Mouse (Mus musculus): ENCODE data around the gene Spindoc. TPM values are rescaled to one million over a fixed set of nuclear protein-coding genes. Genes with fewer than 3 reads are reported as not detected.

Spindoc gene
- total and polyA plus RNA-seq, 2 experiments from 2014 or later, result 19.8 to 35.2 TPM

- WGBS, result 75% methylated on average over 8 of the region's 8 CpGs
- no peak overlapping the region for H3K4me2 ChIP-seq (ENCODE audit: low read depth, low read length, poor library complexity, severe bottlenecking)
- no peak overlapping the region for H3K27ac ChIP-seq (ENCODE audit: low read depth, low read length)
- no peak overlapping the region for H3K9ac ChIP-seq (replicated peaks; ENCODE audit: low read length, poor library complexity, severe bottlenecking)
- no peak for TF ChIP-seq CTCF (IDR thresholded peaks at IDR 0.05)
- H3K4me1 ChIP-seq (ENCODE audit: insufficient read depth, low read length), result peaks cover 2% of the 10 kb centered on the region; the same call in 1 of the 2 replicates
- H3K27me3 ChIP-seq (ENCODE audit: insufficient read depth, low read length), result no peaks in the 10 kb centered on the region
- H3K4me3 ChIP-seq (ENCODE audit: low read depth, low read length), result no peak overlapping the region
- no peak for ATAC-seq (ENCODE audit: low FRiP score)
- no peaks in the 10 kb centered on the region for H3K9me3 ChIP-seq (ENCODE audit: low read length)
- peak; percentile 55 for DNase-seq (ENCODE audit: low spot score)
- no peaks in the 10 kb centered on the region for H3K36me3 ChIP-seq (ENCODE audit: insufficient read depth, low read length)
Observed at GRCm38 (mm10) chr19:7314976-7315586, 67.7 kb downstream of the Spindoc start.

GRCm38 (mm10) chr19:7313660-7314059 lies 69.1 kb downstream of the Spindoc start:
- peaks cover 2% of the 10 kb centered on the region; the same call in 1 of the 2 replicates for H3K4me1 ChIP-seq (ENCODE audit: insufficient read depth, low read length)
- DNase-seq (ENCODE audit: low spot score) (no peak), ATAC-seq (ENCODE audit: low FRiP score) (no peak)
- H3K9me3 ChIP-seq (ENCODE audit: low read length), result no peaks in the 10 kb centered on the region
- H3K27me3 ChIP-seq (ENCODE audit: insufficient read depth, low read length), result no peaks in the 10 kb centered on the region
- no peak overlapping the region for H3K4me3 ChIP-seq (ENCODE audit: low read depth, low read length)
- no peak overlapping the region for H3K9ac ChIP-seq (replicated peaks; ENCODE audit: low read length, poor library complexity, severe bottlenecking)
- no peaks in the 10 kb centered on the region for H3K36me3 ChIP-seq (ENCODE audit: insufficient read depth, low read length)
- no peak overlapping the region for H3K4me2 ChIP-seq (ENCODE audit: low read depth, low read length, poor library complexity, severe bottlenecking)
- no peak overlapping the region for H3K27ac ChIP-seq (ENCODE audit: low read depth, low read length)
- WGBS, result 95% methylated on average over 2 of the region's 2 CpGs
- TF ChIP-seq CTCF (IDR thresholded peaks at IDR 0.05), result no peak

GRCm38 (mm10) chr19:7311306-7311705 lies 71.5 kb downstream of the Spindoc start:
- Histone ChIP-seq H3K36me3 (ENCODE audit: insufficient read depth, low read length) (no peaks in the 10 kb centered on the region), H3K27ac (ENCODE audit: low read depth, low read length) (peak overlapping the region; percentile 38; the same call in 1 of the 2 replicates), H3K9ac (replicated peaks; ENCODE audit: low read length, poor library complexity, severe bottlenecking) (no peak overlapping the region; the same call in 1 of the 2 replicates), H3K27me3 (ENCODE audit: insufficient read depth, low read length) (no peaks in the 10 kb centered on the region), H3K4me3 (ENCODE audit: low read depth, low read length) (no peak overlapping the region), H3K4me2 (ENCODE audit: low read depth, low read length, poor library complexity, severe bottlenecking) (no peak overlapping the region), H3K4me1 (ENCODE audit: insufficient read depth, low read length) (peaks cover 2% of the 10 kb centered on the region; the same call in 1 of the 2 replicates), H3K9me3 (ENCODE audit: low read length) (no peaks in the 10 kb centered on the region)
- ATAC-seq (ENCODE audit: low FRiP score) (no peak), DNase-seq (ENCODE audit: low spot score) (peak; percentile 44)
- 43% methylated on average over 10 of the region's 10 CpGs for WGBS
- TF ChIP-seq CTCF (IDR thresholded peaks at IDR 0.05), result no peak

GRCm38 (mm10) chr19:7310704-7311103 lies 72.1 kb downstream of the Spindoc start:
- no peak overlapping the region for H3K4me3 ChIP-seq (ENCODE audit: low read depth, low read length)
- H3K36me3 ChIP-seq (ENCODE audit: insufficient read depth, low read length), result no peaks in the 10 kb centered on the region
- no peak for TF ChIP-seq CTCF (IDR thresholded peaks at IDR 0.05)
- H3K27me3 ChIP-seq (ENCODE audit: insufficient read depth, low read length), result no peaks in the 10 kb centered on the region
- peak overlapping the region; percentile 38; the same call in 1 of the 2 replicates for H3K27ac ChIP-seq (ENCODE audit: low read depth, low read length)
- H3K4me1 ChIP-seq (ENCODE audit: insufficient read depth, low read length), result peaks cover 2% of the 10 kb centered on the region; the same call in 1 of the 2 replicates
- no peak overlapping the region for H3K4me2 ChIP-seq (ENCODE audit: low read depth, low read length, poor library complexity, severe bottlenecking)
- no peaks in the 10 kb centered on the region for H3K9me3 ChIP-seq (ENCODE audit: low read length)
- DNase-seq (ENCODE audit: low spot score) (peak; percentile 20), ATAC-seq (ENCODE audit: low FRiP score) (no peak)
- no peak overlapping the region for H3K9ac ChIP-seq (replicated peaks; ENCODE audit: low read length, poor library complexity, severe bottlenecking)
- 21% methylated on average over 5 of the region's 5 CpGs for WGBS

GRCm38 (mm10) chr19:7309738-7310330 lies 73.0 kb downstream of the Spindoc start:
- Histone ChIP-seq H3K9ac (replicated peaks; ENCODE audit: low read length, poor library complexity, severe bottlenecking) (no peak overlapping the region), H3K27ac (ENCODE audit: low read depth, low read length) (no peak overlapping the region), H3K27me3 (ENCODE audit: insufficient read depth, low read length) (no peaks in the 10 kb centered on the region), H3K4me3 (ENCODE audit: low read depth, low read length) (no peak overlapping the region), H3K36me3 (ENCODE audit: insufficient read depth, low read length) (no peaks in the 10 kb centered on the region), H3K4me2 (ENCODE audit: low read depth, low read length, poor library complexity, severe bottlenecking) (no peak overlapping the region), H3K9me3 (ENCODE audit: low read length) (no peaks in the 10 kb centered on the region), H3K4me1 (ENCODE audit: insufficient read depth, low read length) (peaks cover 2% of the 10 kb centered on the region; the same call in 1 of the 2 replicates)
- DNase-seq (ENCODE audit: low spot score) (no peak), ATAC-seq (ENCODE audit: low FRiP score) (no peak)
- 80% methylated on average over 2 of the region's 2 CpGs for WGBS
- TF ChIP-seq CTCF (IDR thresholded peaks at IDR 0.05), result no peak

Measured in midbrain, postnatal 0 days (tissue).